Mouse (Mus musculus) heart, adult 2 months (tissue): Measurements from ENCODE around the gene Emc1.

ENCODE experiments used
- CTCF ChIP-seq: fragments of 200-600 bp; IDR thresholded peaks from 2 replicates; pipeline ENCODE4 v1.8.1; 2022; ENCODE audit warnings: antibody characterized with exemption, mild to moderate bottlenecking, moderate library complexity
- EP300 ChIP-seq: fragments of 200-500 bp; IDR thresholded peaks from 2 replicates; pipeline ENCODE4 v1.6.1; 2011; ENCODE audit warnings: low read depth, low read length, control low read depth; ENCODE audit not compliant: insufficient read depth
- POLR2A ChIP-seq: fragments of 200-500 bp; IDR thresholded peaks from 2 replicates; pipeline ENCODE4 v1.6.1; 2011; ENCODE audit warnings: mild to moderate bottlenecking, low read depth, low read length, control low read depth; ENCODE audit not compliant: insufficient read depth

- no peak for TF ChIP-seq CTCF
- no peak for TF ChIP-seq POLR2A
- no peak for TF ChIP-seq EP300
Measured at GRCm38 (mm10) chr4:139382231-139382630, 29.8 kb downstream of the Emc1 start.
